Mouse (Mus musculus): Measurements from ENCODE around the gene Bhlhe40. TPM values are rescaled to one million over a fixed set of nuclear protein-coding genes. Genes with fewer than 3 reads are reported as not detected.
A peak's percentile ranks its signal among the peaks of the same experiment; 100 is the strongest.

The Bhlhe40 gene
- total and polyA plus RNA-seq, 2 experiments from 2014 or later, result 5.9 to 8.8 TPM

- peaks cover 7% of the 10 kb centered on the region; the same call in 1 of the 2 replicates for H3K36me3 ChIP-seq (ENCODE audit: insufficient read depth, low read length)
- peak overlapping the region; percentile 61 for H3K4me3 ChIP-seq (ENCODE audit: low read depth, low read length)
- no peaks in the 10 kb centered on the region for H3K27me3 ChIP-seq (ENCODE audit: insufficient read depth, low read length)
- peak overlapping the region; percentile 90 for H3K27ac ChIP-seq (ENCODE audit: low read depth, low read length)
- TF ChIP-seq CTCF (IDR thresholded peaks at IDR 0.05), result no peak
- 0 out of 2 replicates have a peak, but pooled peaks cover 7% of the 10 kb centered on the region for H3K4me1 ChIP-seq (ENCODE audit: insufficient read depth, low read length)
- peak overlapping the region; percentile 77 for H3K9ac ChIP-seq (replicated peaks; ENCODE audit: low read length, poor library complexity, severe bottlenecking)
- 1% methylated on average over 18 of the region's 18 CpGs for WGBS
- peak overlapping the region; percentile 86 for H3K4me2 ChIP-seq (ENCODE audit: low read depth, low read length, poor library complexity, severe bottlenecking)
- DNase-seq (ENCODE audit: low spot score), result no peak
- no peaks in the 10 kb centered on the region for H3K9me3 ChIP-seq (ENCODE audit: low read length)
- no peak; the same call in 1 of the 2 replicates for ATAC-seq (ENCODE audit: low FRiP score)
Observed at GRCm38 (mm10) chr6:108660878-108661389, 505 bp downstream of the Bhlhe40 start.

- no peaks in the 10 kb centered on the region for H3K9me3 ChIP-seq (ENCODE audit: low read length)
- DNase-seq (ENCODE audit: low spot score) (peak; percentile 88), ATAC-seq (ENCODE audit: low FRiP score) (no peak)
- H3K27ac ChIP-seq (ENCODE audit: low read depth, low read length), result peak overlapping the region; percentile 90
- H3K4me1 ChIP-seq (ENCODE audit: insufficient read depth, low read length), result 0 out of 2 replicates have a peak, but pooled peaks cover 7% of the 10 kb centered on the region
- H3K27me3 ChIP-seq (ENCODE audit: insufficient read depth, low read length), result no peaks in the 10 kb centered on the region
- H3K4me3 ChIP-seq (ENCODE audit: low read depth, low read length), result peak overlapping the region; percentile 61
- WGBS, result under 1% methylated on average over 17 of the region's 17 CpGs
- TF ChIP-seq CTCF (IDR thresholded peaks at IDR 0.05), result peak; percentile 86
- peak overlapping the region; percentile 86 for H3K4me2 ChIP-seq (ENCODE audit: low read depth, low read length, poor library complexity, severe bottlenecking)
- peaks cover 7% of the 10 kb centered on the region; the same call in 1 of the 2 replicates for H3K36me3 ChIP-seq (ENCODE audit: insufficient read depth, low read length)
- peak overlapping the region; percentile 77 for H3K9ac ChIP-seq (replicated peaks; ENCODE audit: low read length, poor library complexity, severe bottlenecking)
Observed at GRCm38 (mm10) chr6:108661412-108661811, 983 bp downstream of the Bhlhe40 start.

- Histone ChIP-seq H3K9ac (replicated peaks; ENCODE audit: low read length, poor library complexity, severe bottlenecking) (no peak overlapping the region), H3K27ac (ENCODE audit: low read depth, low read length) (no peak overlapping the region), H3K9me3 (ENCODE audit: low read length) (no peaks in the 10 kb centered on the region), H3K4me3 (ENCODE audit: low read depth, low read length) (peak overlapping the region; percentile 61), H3K4me2 (ENCODE audit: low read depth, low read length, poor library complexity, severe bottlenecking) (peak overlapping the region; percentile 86), H3K4me1 (ENCODE audit: insufficient read depth, low read length) (0 out of 2 replicates have a peak, but pooled peaks cover 7% of the 10 kb centered on the region), H3K36me3 (ENCODE audit: insufficient read depth, low read length) (peaks cover 7% of the 10 kb centered on the region; the same call in 1 of the 2 replicates), H3K27me3 (ENCODE audit: insufficient read depth, low read length) (no peaks in the 10 kb centered on the region)
- DNase-seq (ENCODE audit: low spot score) (no peak), ATAC-seq (ENCODE audit: low FRiP score) (no peak)
- 52% methylated on average over 6 of the region's 6 CpGs for WGBS
- no peak for TF ChIP-seq CTCF (IDR thresholded peaks at IDR 0.05)
Observed at GRCm38 (mm10) chr6:108661890-108662289, 1.5 kb downstream of the Bhlhe40 start.

GRCm38 (mm10) chr6:108662314-108663240 is 2.1 kb downstream of the Bhlhe40 start:
- Histone ChIP-seq H3K36me3 (ENCODE audit: insufficient read depth, low read length) (peaks cover 7% of the 10 kb centered on the region; the same call in 1 of the 2 replicates), H3K4me2 (ENCODE audit: low read depth, low read length, poor library complexity, severe bottlenecking) (peak overlapping the region; percentile 86), H3K4me1 (ENCODE audit: insufficient read depth, low read length) (0 out of 2 replicates have a peak, but pooled peaks cover 7% of the 10 kb centered on the region), H3K27ac (ENCODE audit: low read depth, low read length) (no peak overlapping the region), H3K9me3 (ENCODE audit: low read length) (no peaks in the 10 kb centered on the region), H3K4me3 (ENCODE audit: low read depth, low read length) (peak overlapping the region; percentile 61; the same call in 1 of the 2 replicates), H3K27me3 (ENCODE audit: insufficient read depth, low read length) (no peaks in the 10 kb centered on the region), H3K9ac (replicated peaks; ENCODE audit: low read length, poor library complexity, severe bottlenecking) (no peak overlapping the region)
- 65% methylated on average over 15 of the region's 15 CpGs for WGBS
- DNase-seq (ENCODE audit: low spot score) (no peak), ATAC-seq (ENCODE audit: low FRiP score) (no peak)
- 0 out of 2 replicates have a peak, but pooled peaks have one; percentile 5 for TF ChIP-seq CTCF (IDR thresholded peaks at IDR 0.05)

- peak overlapping the region; percentile 86 for H3K4me2 ChIP-seq (ENCODE audit: low read depth, low read length, poor library complexity, severe bottlenecking)
- no peak for DNase-seq (ENCODE audit: low spot score)
- no peaks in the 10 kb centered on the region for H3K9me3 ChIP-seq (ENCODE audit: low read length)
- H3K9ac ChIP-seq (replicated peaks; ENCODE audit: low read length, poor library complexity, severe bottlenecking), result no peak overlapping the region
- no peak overlapping the region for H3K27ac ChIP-seq (ENCODE audit: low read depth, low read length)
- H3K4me1 ChIP-seq (ENCODE audit: insufficient read depth, low read length), result 0 out of 2 replicates have a peak, but pooled peaks cover 3% of the 10 kb centered on the region
- H3K4me3 ChIP-seq (ENCODE audit: low read depth, low read length), result no peak overlapping the region
- no peak for TF ChIP-seq CTCF (IDR thresholded peaks at IDR 0.05)
- H3K36me3 ChIP-seq (ENCODE audit: insufficient read depth, low read length), result peaks cover 7% of the 10 kb centered on the region; the same call in 1 of the 2 replicates
- no peak for ATAC-seq (ENCODE audit: low FRiP score)
- no peaks in the 10 kb centered on the region for H3K27me3 ChIP-seq (ENCODE audit: insufficient read depth, low read length)
- 82% methylated on average over 8 of the region's 8 CpGs for WGBS
Observed at GRCm38 (mm10) chr6:108663241-108664194, 3.1 kb downstream of the Bhlhe40 start.
